Mouse (Mus musculus) MEL (cell line): ENCODE data around the gene Olfr1143. TPM values are rescaled to one million over a fixed set of nuclear protein-coding genes. Genes with fewer than 3 reads are reported as not detected.

Experiments used
- DNase-seq: peaks from one replicate; pipeline ENCODE4 v3.0.0; 2011; ENCODE audit warnings: low read depth, low spot score
- H3K27ac ChIP-seq: 2 replicates; pipeline ENCODE4 v1.5.1; 2012; ENCODE audit warnings: low read depth, mild to moderate bottlenecking, control low read depth, low read length, moderate library complexity; ENCODE audit not compliant: control insufficient read depth
- H3K27me3 ChIP-seq, 2 experiments: fragments of 150-350 bp in 1 of 2; sonication (generic) in 1 of 2; 2 replicates each; pipeline ENCODE4 v1.6.1; 2012; ENCODE audit warnings: low read length in 2 of 2, mild to moderate bottlenecking in 2 of 2, improper control_type of control experiment in 1 of 2, moderate library complexity in 1 of 2; ENCODE audit not compliant: insufficient read depth in 2 of 2, control insufficient read depth in 1 of 2
- H3K36me3 ChIP-seq, 2 experiments: 2 replicates each; pipeline ENCODE4 v1.6.1; 2012 to 2014; ENCODE audit warnings: low read length in 2 of 2, improper control_type of control experiment in 1 of 2, inconsistent platforms in 1 of 2, mild to moderate bottlenecking in 1 of 2; ENCODE audit not compliant: insufficient read depth in 2 of 2, control insufficient read depth in 1 of 2
- H3K4me1 ChIP-seq, 2 experiments: fragments of 150-350 bp in 1 of 2; sonication (generic) in 1 of 2; 2 replicates each; pipeline ENCODE4 v1.6.1; 2012; ENCODE audit warnings: low read length in 2 of 2, improper control_type of control experiment in 1 of 2, mild to moderate bottlenecking in 1 of 2; ENCODE audit not compliant: insufficient read depth in 2 of 2, control insufficient read depth in 1 of 2
- H3K4me3 ChIP-seq, 2 experiments: fragments of 150-350 bp in 1 of 2; sonication (generic) in 1 of 2; 2 replicates each; pipeline ENCODE4 v1.5.1; 2012; ENCODE audit warnings: low read depth in 2 of 2, low read length in 2 of 2, mild to moderate bottlenecking in 2 of 2, moderate library complexity in 2 of 2, control low read depth in 1 of 2, improper control_type of control experiment in 1 of 2; ENCODE audit not compliant: control insufficient read depth in 1 of 2, insufficient read depth in 1 of 2
- H3K79me2 ChIP-seq: 2 replicates; pipeline ENCODE4 v1.6.1; 2012; ENCODE audit warnings: mild to moderate bottlenecking, low read length, moderate library complexity; ENCODE audit not compliant: control insufficient read depth, poor library complexity, insufficient read depth
- H3K9ac ChIP-seq: 2 replicates; pipeline ENCODE4 v1.6.1; 2012; ENCODE audit warnings: low read depth, mild to moderate bottlenecking, control low read depth, low read length, moderate library complexity; ENCODE audit not compliant: control insufficient read depth, poor library complexity, severe bottlenecking
- H3K9me3 ChIP-seq: fragments of 150-350 bp; sonication (generic); replicated peaks from 2 replicates; pipeline ENCODE4 v1.6.1; 2012; ENCODE audit warnings: mild to moderate bottlenecking, low read length, improper control_type of control experiment, moderate library complexity; ENCODE audit not compliant: insufficient read depth
- BHLHE40 ChIP-seq: IDR thresholded peaks from 2 replicates; pipeline ENCODE4 v1.6.1; 2012; ENCODE audit warnings: low read depth, mild to moderate bottlenecking, inconsistent platforms, low read length, improper control_type of control experiment, borderline replicate concordance
- CHD1 ChIP-seq: IDR thresholded peaks from 2 replicates; pipeline ENCODE4 v1.6.1; 2012; ENCODE audit warnings: low read depth, mild to moderate bottlenecking, inconsistent platforms, low read length, improper control_type of control experiment
- CTCF ChIP-seq, 3 experiments: IDR thresholded peaks in 2 of 3; conservative IDR thresholded peaks in 1 of 3; 2 replicates each; pipeline ENCODE4 v1.5.1; 2011 to 2012; ENCODE audit warnings: low read length in 3 of 3, low read depth in 2 of 3, mild to moderate bottlenecking in 2 of 3, improper control_type of control experiment in 1 of 3, inconsistent platforms in 1 of 3, mixed read lengths in 1 of 3, moderate library complexity in 1 of 3; ENCODE audit not compliant: control insufficient read depth in 1 of 3, insufficient read depth in 1 of 3, poor library complexity in 1 of 3, severe bottlenecking in 1 of 3
- ETS1 ChIP-seq: IDR thresholded peaks from 2 replicates; pipeline ENCODE4 v1.6.1; 2012; ENCODE audit warnings: low read depth, mild to moderate bottlenecking, inconsistent platforms, low read length, improper control_type of control experiment, moderate library complexity
- GABPA ChIP-seq: IDR thresholded peaks from 2 replicates; pipeline ENCODE4 v1.6.1; 2012; ENCODE audit warnings: low read depth, mild to moderate bottlenecking, inconsistent platforms, low read length, improper control_type of control experiment, moderate library complexity
- GATA1 ChIP-seq: IDR thresholded peaks from 2 replicates; pipeline ENCODE4 v1.6.1; 2011; ENCODE audit warnings: low read depth, low read length, improper control_type of control experiment
- HCFC1 ChIP-seq: IDR thresholded peaks from 2 replicates; pipeline ENCODE4 v1.6.1; 2012; ENCODE audit warnings: low read depth, mild to moderate bottlenecking, inconsistent platforms, low read length, improper control_type of control experiment, moderate library complexity
- KAT2A ChIP-seq: conservative IDR thresholded peaks from 2 replicates; pipeline ENCODE4 v1.6.1; 2012; ENCODE audit warnings: low read depth, low read length, improper control_type of control experiment, inconsistent platforms
- MAFK ChIP-seq: IDR thresholded peaks from 2 replicates; pipeline ENCODE4 v1.6.1; 2011; ENCODE audit warnings: low read depth, mild to moderate bottlenecking, low read length, improper control_type of control experiment, borderline replicate concordance
- MAX ChIP-seq: IDR thresholded peaks from 2 replicates; pipeline ENCODE4 v1.6.1; 2011; ENCODE audit warnings: low read length, improper control_type of control experiment
- MAZ ChIP-seq: IDR thresholded peaks from 2 replicates; pipeline ENCODE4 v1.6.1; 2012; ENCODE audit warnings: low read depth, mild to moderate bottlenecking, inconsistent platforms, low read length, improper control_type of control experiment
- MYC ChIP-seq: IDR thresholded peaks from 2 replicates; pipeline ENCODE4 v1.6.1; 2011; ENCODE audit warnings: low read depth, mild to moderate bottlenecking, low read length, improper control_type of control experiment, moderate library complexity
- POLR2A ChIP-seq, 2 experiments: IDR thresholded peaks; 2 replicates each; pipeline ENCODE4 v1.6.1; 2011 to 2012; ENCODE audit warnings: low read length in 2 of 2, mild to moderate bottlenecking in 2 of 2, control low read depth in 1 of 2, improper control_type of control experiment in 1 of 2, low read depth in 1 of 2, moderate library complexity in 1 of 2; ENCODE audit not compliant: control insufficient read depth in 1 of 2, insufficient read depth in 1 of 2, poor library complexity in 1 of 2
- POLR2AphosphoS2 ChIP-seq: IDR thresholded peaks from 2 replicates; pipeline ENCODE4 v1.6.1; 2011; ENCODE audit warnings: low read length, improper control_type of control experiment
- RCOR1 ChIP-seq: IDR thresholded peaks from 2 replicates; pipeline ENCODE4 v1.6.1; 2012; ENCODE audit warnings: low read depth, mild to moderate bottlenecking, inconsistent platforms, low read length, improper control_type of control experiment
- SIN3A ChIP-seq: IDR thresholded peaks from 2 replicates; pipeline ENCODE4 v1.6.1; 2012; ENCODE audit warnings: low read length, improper control_type of control experiment, inconsistent platforms
- SMC3 ChIP-seq: IDR thresholded peaks from 2 replicates; pipeline ENCODE4 v1.6.1; 2011; ENCODE audit warnings: low read depth, low read length, improper control_type of control experiment
- TAL1 ChIP-seq: IDR thresholded peaks from 2 replicates; pipeline ENCODE4 v1.6.1; 2012; ENCODE audit warnings: mild to moderate bottlenecking, inconsistent platforms, low read length, moderate library complexity, mixed read lengths
- TBP ChIP-seq: IDR thresholded peaks from 2 replicates; pipeline ENCODE4 v1.8.0; 2011; ENCODE audit warnings: low read depth, low read length, improper control_type of control experiment
- TCF12 ChIP-seq: IDR thresholded peaks from 2 replicates; pipeline ENCODE4 v1.6.1; 2014; ENCODE audit warnings: low read depth, mild to moderate bottlenecking, inconsistent platforms, low read length, improper control_type of control experiment, moderate library complexity
- UBTF ChIP-seq: IDR thresholded peaks from 2 replicates; pipeline ENCODE4 v1.6.1; 2012; ENCODE audit warnings: low read depth, mild to moderate bottlenecking, inconsistent platforms, low read length, improper control_type of control experiment, moderate library complexity, borderline replicate concordance; ENCODE audit not compliant: insufficient read depth
- USF1 ChIP-seq: IDR thresholded peaks from 2 replicates; pipeline ENCODE4 v1.6.1; 2014; ENCODE audit warnings: low read depth, mild to moderate bottlenecking, inconsistent platforms, low read length, improper control_type of control experiment, moderate library complexity
- USF2 ChIP-seq, 2 experiments: IDR thresholded peaks; 2 replicates each; pipeline ENCODE4 v1.6.1; 2011 to 2012; ENCODE audit warnings: improper control_type of control experiment in 2 of 2, low read length in 2 of 2, borderline replicate concordance in 1 of 2, inconsistent platforms in 1 of 2, low read depth in 1 of 2, mild to moderate bottlenecking in 1 of 2; ENCODE audit not compliant: insufficient read depth in 1 of 2
- ZMIZ1 ChIP-seq: IDR thresholded peaks from 2 replicates; pipeline ENCODE4 v1.6.1; 2012; ENCODE audit warnings: low read depth, mild to moderate bottlenecking, inconsistent platforms, low read length, improper control_type of control experiment, moderate library complexity
- ZNF384 ChIP-seq: IDR thresholded peaks from 2 replicates; pipeline ENCODE4 v1.6.1; 2012; ENCODE audit warnings: low read depth, mild to moderate bottlenecking, inconsistent platforms, low read length, improper control_type of control experiment
- polyA plus RNA-seq, 2 experiments: library from polyadenylated mRNA; stranded (reverse) in 1 of 2; unstranded in 1 of 2; fragments of >175 nt in 1 of 2; fragments of >200 nt in 1 of 2; gene quantifications; 2 replicates each; pipeline versions ENCODE4 v1.2.1 to v1.2.4; 2012; ENCODE audit warnings: low replicate concordance in 2 of 2, low read depth in 1 of 2; ENCODE audit not compliant: insufficient read length in 2 of 2, insufficient read depth in 1 of 2, missing spikeins in 1 of 2
- total RNA-seq: library from RNA; depleted of rRNA; stranded (reverse); fragments of 300-350 nt; gene quantifications from 2 replicates; pipeline ENCODE4 v1.2.3, GENCODE M21; 2012

Olfr1143 gene
- total and polyA plus RNA-seq, 3 experiments: not detected

DNA sequence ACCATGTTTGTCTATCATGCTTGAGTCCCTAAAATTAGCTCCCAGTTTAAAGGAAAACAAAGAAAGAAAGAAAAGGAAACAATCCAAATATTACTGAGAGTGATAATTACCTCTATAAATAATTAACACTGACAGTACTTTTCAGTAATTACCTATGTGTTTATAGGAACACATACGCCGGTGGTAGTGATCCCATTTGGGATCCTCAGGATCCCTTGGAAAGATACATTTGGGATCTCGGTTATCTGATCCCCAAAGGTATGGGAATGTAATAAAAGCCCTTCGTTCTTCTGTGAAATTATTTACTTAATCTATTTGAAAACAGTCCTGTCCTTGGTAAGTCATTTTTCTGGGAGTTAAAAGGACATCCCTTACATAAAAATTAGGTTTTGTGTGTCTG lies 21.2 kb upstream of the Olfr1143 start, which contains the start of gene Olfr152:
TSS of gene Olfr152 (plus strand) at position 301 of the 400 bp plus-strand sequence.
- H3K36me3 ChIP-seq: no peaks in the 10 kb centered on the region
- no peaks in the 10 kb centered on the region for H3K27me3 ChIP-seq
- H3K4me1 ChIP-seq: no peaks in the 10 kb centered on the region
- no peak for DNase-seq
- H3K9me3 ChIP-seq: no peaks in the 10 kb centered on the region
- no peak for TF ChIP-seq POLR2AphosphoS2
- TF ChIP-seq HCFC1: no peak
- TF ChIP-seq TCF12: no peak
- TF ChIP-seq ZNF384: no peak
- no peak for TF ChIP-seq BHLHE40
- TF ChIP-seq TBP: no peak
- TF ChIP-seq USF2 (IDR thresholded peaks at IDR 0.05; ENCODE audit: borderline replicate concordance in 1 of 2, insufficient read depth in 1 of 2, low read depth in 1 of 2, low read length in 2 of 2): no peak
- no peak for TF ChIP-seq SIN3A
- no peak for TF ChIP-seq KAT2A
- no peak for TF ChIP-seq TAL1
- TF ChIP-seq CTCF (IDR thresholded peaks at IDR 0.05 in 2 of 3, conservative IDR thresholded peaks at IDR 0.05 in 1 of 3; ENCODE audit: control insufficient read depth in 1 of 3, insufficient read depth in 1 of 3, low read depth in 2 of 3, low read length in 3 of 3, poor library complexity in 1 of 3, severe bottlenecking in 1 of 3): no peak
- TF ChIP-seq GABPA: no peak
- H3K27ac ChIP-seq: no peak within 1 kb of the TSS
- no peak within 1 kb of the TSS for H3K4me3 ChIP-seq
- no peak within 1 kb of the TSS for H3K9ac ChIP-seq
- H3K79me2 ChIP-seq: no peaks in the 10 kb centered on the region

GRCm38 (mm10) chr2:87809522-87809921 lies 9.1 kb downstream of the Olfr1143 start, which contains the start of gene Olfr1145:
Gene Olfr1145, plus strand, starts transcription at chr2:87809822.
- no peak for DNase-seq
- TF ChIP-seq CTCF (IDR thresholded peaks at IDR 0.05 in 2 of 3, conservative IDR thresholded peaks at IDR 0.05 in 1 of 3; ENCODE audit: control insufficient read depth in 1 of 3, insufficient read depth in 1 of 3, low read depth in 2 of 3, low read length in 3 of 3, poor library complexity in 1 of 3, severe bottlenecking in 1 of 3): no peak
- no peak within 1 kb of the TSS for H3K27ac ChIP-seq
- no peak within 1 kb of the TSS for H3K9ac ChIP-seq
- H3K27me3 ChIP-seq: no peaks in the 10 kb centered on the region
- no peaks in the 10 kb centered on the region for H3K36me3 ChIP-seq
- H3K4me1 ChIP-seq: no peaks in the 10 kb centered on the region
- no peak within 1 kb of the TSS for H3K4me3 ChIP-seq
- no peaks in the 10 kb centered on the region for H3K9me3 ChIP-seq
- H3K79me2 ChIP-seq: no peaks in the 10 kb centered on the region

DNA sequence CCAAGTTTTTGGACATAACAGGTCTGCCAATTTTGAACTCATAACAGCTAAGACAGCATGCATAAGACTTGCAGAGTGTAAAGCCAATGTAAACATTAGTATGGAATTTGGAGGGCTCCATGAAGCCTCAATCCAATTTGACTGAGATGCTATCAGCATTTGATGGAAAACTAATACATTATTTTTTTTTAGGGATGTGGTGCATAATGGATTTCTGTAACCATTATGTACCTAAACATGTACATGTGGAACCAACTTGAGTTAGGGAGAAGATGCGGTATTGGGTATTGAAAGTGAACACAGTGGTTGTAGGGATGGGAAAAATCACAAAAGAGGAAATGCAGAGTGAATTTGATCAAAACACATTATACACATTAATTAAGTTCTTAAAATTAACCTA lies 29.8 kb downstream of the Olfr1143 start, which contains the start of gene Olfr1148:
TSS of gene Olfr1148 (plus strand) at position 301 of the 400 bp plus-strand sequence.
- H3K36me3 ChIP-seq: no peaks in the 10 kb centered on the region
- no peaks in the 10 kb centered on the region for H3K9me3 ChIP-seq
- H3K9ac ChIP-seq: no peak within 1 kb of the TSS
- no peak within 1 kb of the TSS for H3K27ac ChIP-seq
- no peaks in the 10 kb centered on the region for H3K79me2 ChIP-seq
- no peak for TF ChIP-seq SMC3
- TF ChIP-seq CTCF (IDR thresholded peaks at IDR 0.05 in 2 of 3, conservative IDR thresholded peaks at IDR 0.05 in 1 of 3; ENCODE audit: control insufficient read depth in 1 of 3, insufficient read depth in 1 of 3, low read depth in 2 of 3, low read length in 3 of 3, poor library complexity in 1 of 3, severe bottlenecking in 1 of 3): no peak
- TF ChIP-seq RCOR1: no peak
- TF ChIP-seq TCF12: no peak
- TF ChIP-seq MYC: no peak
- no peak for TF ChIP-seq UBTF
- no peak for TF ChIP-seq USF1
- no peak for TF ChIP-seq GABPA
- TF ChIP-seq ZMIZ1: no peak
- no peak for TF ChIP-seq SIN3A
- no peak for TF ChIP-seq GATA1
- TF ChIP-seq MAZ: no peak
- TF ChIP-seq MAFK: no peak
- no peak for TF ChIP-seq POLR2A (IDR thresholded peaks at IDR 0.05; ENCODE audit: control insufficient read depth in 1 of 2, insufficient read depth in 1 of 2, low read depth in 1 of 2, low read length in 2 of 2, poor library complexity in 1 of 2)
- TF ChIP-seq CHD1: no peak
- TF ChIP-seq BHLHE40: no peak
- TF ChIP-seq HCFC1: no peak
- TF ChIP-seq MAX: no peak
- no peak for TF ChIP-seq POLR2AphosphoS2
- no peak for TF ChIP-seq ETS1
- H3K27me3 ChIP-seq: no peaks in the 10 kb centered on the region
- no peak within 1 kb of the TSS for H3K4me3 ChIP-seq
- DNase-seq: no peak
- no peaks in the 10 kb centered on the region for H3K4me1 ChIP-seq
